Mouse (Mus musculus) midbrain, embryonic 12.5 days (tissue): ENCODE results near the gene Xdh. TPM values are rescaled to one million over a fixed set of nuclear protein-coding genes. Genes with fewer than 3 reads are reported as not detected.

Experiments used
- ATAC-seq: fragments of 200-750 bp; cut with Nextera tagmentation; 2 replicates; pipeline ENCODE4 v1.8.0; 2017; ENCODE audit warnings: low read depth, moderate TSS enrichment, moderate library complexity; ENCODE audit not compliant: low FRiP score
- H3K27ac ChIP-seq: fragments of 300-500 bp; sonication (generic); replicated peaks from 2 replicates; pipeline ENCODE4 v1.5.1; 2016; ENCODE audit warnings: mild to moderate bottlenecking
- H3K27me3 ChIP-seq: fragments of 300-500 bp; sonication (generic); 2 replicates; pipeline ENCODE4 v1.6.1; 2016; ENCODE audit warnings: mild to moderate bottlenecking
- H3K36me3 ChIP-seq: fragments of 300-500 bp; sonication (generic); 2 replicates; pipeline ENCODE4 v1.6.1; 2016
- H3K4me1 ChIP-seq: fragments of 300-500 bp; sonication (generic); 2 replicates; pipeline ENCODE4 v1.6.1; 2016
- H3K4me2 ChIP-seq: fragments of 300-500 bp; sonication (generic); replicated peaks from 2 replicates; pipeline ENCODE4 v1.6.1; 2016; ENCODE audit warnings: mild to moderate bottlenecking, moderate library complexity
- H3K4me3 ChIP-seq: fragments of 300-500 bp; sonication (generic); 2 replicates; pipeline ENCODE4 v1.5.1; 2016; ENCODE audit warnings: mild to moderate bottlenecking
- H3K9ac ChIP-seq: fragments of 300-500 bp; sonication (generic); replicated peaks from 2 replicates; pipeline ENCODE4 v1.6.1; 2016; ENCODE audit warnings: mild to moderate bottlenecking, moderate library complexity
- H3K9me3 ChIP-seq: fragments of 300-500 bp; sonication (generic); 2 replicates; pipeline ENCODE4 v1.6.1; 2016; ENCODE audit warnings: mild to moderate bottlenecking
- WGBS: fragments of 180-500 bp; shearing (Covaris S2); methylation state at CpG from one replicate; pipeline ENCODE4 v1.1.7; 2016; 5-methylcytosine and 5-hydroxymethylcytosine counted together
- polyA plus RNA-seq: library from polyadenylated mRNA; unstranded; fragments of >200 nt; fragmentation: Nextera tagmentation; extraction: Ambion mirVana; gene quantifications from 2 replicates; pipeline ENCODE4 v1.2.1, GENCODE M21; 2016

Gene Xdh
- polyA plus RNA-seq, 1 experiment from 2014 or later: 0.19 TPM

DNA sequence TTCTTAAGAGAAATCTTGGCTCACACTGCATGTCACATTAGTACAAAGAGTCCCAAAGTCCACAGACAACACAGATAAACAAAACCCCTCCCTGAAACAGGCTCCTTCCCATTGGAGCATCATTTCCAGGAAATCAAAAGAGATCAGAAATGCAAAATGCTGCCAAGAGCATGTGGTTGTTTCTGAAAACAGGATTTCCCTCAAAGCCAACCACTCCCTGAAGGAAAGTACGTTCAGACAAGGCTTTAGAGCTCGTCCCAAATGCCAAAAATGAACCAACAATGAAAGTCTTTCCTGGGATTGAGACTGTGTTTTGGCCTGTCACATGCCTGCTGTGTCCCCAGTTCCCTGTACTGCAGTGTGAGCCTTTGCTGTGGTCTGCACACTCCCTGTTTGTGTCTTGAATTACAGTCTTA, 12.6 kb upstream of the Xdh start:
- Histone ChIP-seq H3K27ac (no peak overlapping the region), H3K36me3 (no peaks in the 10 kb centered on the region), H3K9ac (no peak overlapping the region), H3K9me3 (no peaks in the 10 kb centered on the region), H3K4me3 (no peak overlapping the region), H3K4me2 (no peak overlapping the region), H3K4me1 (no peaks in the 10 kb centered on the region), H3K27me3 (no peaks in the 10 kb centered on the region)
- ATAC-seq: no peak
- 78% methylated on average over 2 of the region's 2 CpGs for WGBS

DNA sequence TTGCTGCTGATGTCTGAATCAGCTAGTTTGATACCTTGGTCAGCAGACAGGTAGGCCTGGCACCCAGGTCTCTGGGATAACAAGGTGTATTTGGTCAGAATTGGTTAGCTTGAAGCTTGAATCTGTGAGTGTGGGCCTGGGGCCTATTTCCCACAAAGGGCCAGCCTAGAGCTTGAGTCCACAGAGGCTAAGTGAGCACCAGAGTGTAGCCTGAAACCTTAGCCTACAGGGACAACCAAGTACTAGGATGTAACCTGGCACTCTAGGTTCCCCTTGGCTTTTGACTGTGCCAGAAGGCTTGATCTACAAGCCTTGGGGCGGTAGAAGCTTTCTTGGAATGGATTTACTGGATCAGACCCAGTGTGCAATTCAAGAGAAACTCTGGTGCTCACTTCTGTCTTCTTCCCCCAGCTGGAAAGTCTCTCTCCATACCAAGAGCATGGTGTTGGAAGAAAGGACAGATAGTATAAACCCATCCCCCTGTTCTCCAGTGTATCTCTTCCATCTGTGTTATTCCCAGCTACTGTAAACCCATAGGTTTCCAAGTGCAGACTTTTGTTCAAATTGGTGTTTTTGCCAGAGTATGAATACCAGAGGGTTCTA, 11.9 kb upstream of the Xdh start:
- Histone ChIP-seq H3K4me1 (no peaks in the 10 kb centered on the region), H3K4me3 (no peak overlapping the region), H3K27me3 (no peaks in the 10 kb centered on the region), H3K4me2 (no peak overlapping the region), H3K9ac (no peak overlapping the region), H3K36me3 (no peaks in the 10 kb centered on the region), H3K9me3 (no peaks in the 10 kb centered on the region), H3K27ac (no peak overlapping the region)
- ATAC-seq: no peak
- 73% methylated on average over 1 of the region's 1 CpGs for WGBS

DNA sequence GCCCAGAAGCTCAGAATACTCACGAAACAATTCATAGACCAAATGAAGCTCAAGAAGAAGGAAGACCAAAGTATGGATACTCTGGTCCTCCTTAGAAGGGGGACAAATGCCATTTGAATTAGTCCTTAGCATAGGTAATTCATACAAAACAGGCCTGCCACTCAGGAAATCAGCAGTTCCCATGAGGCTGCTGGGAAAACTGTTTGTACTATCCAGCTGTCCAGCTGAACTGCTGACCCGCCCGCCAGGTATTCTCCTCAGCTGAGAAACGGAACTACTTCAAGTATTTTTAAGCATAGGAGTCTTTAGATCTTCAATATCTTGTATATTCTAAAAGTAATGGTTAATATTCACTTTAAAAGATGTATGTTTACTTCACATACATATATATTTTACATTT, 10.7 kb upstream of the Xdh start:
- no peaks in the 10 kb centered on the region for H3K27me3 ChIP-seq
- ATAC-seq: no peak
- H3K9ac ChIP-seq: no peak overlapping the region
- no peak overlapping the region for H3K4me3 ChIP-seq
- no peaks in the 10 kb centered on the region for H3K4me1 ChIP-seq
- H3K4me2 ChIP-seq: no peak overlapping the region
- no peak overlapping the region for H3K27ac ChIP-seq
- 88% methylated on average over 4 of the region's 4 CpGs for WGBS
- H3K36me3 ChIP-seq: no peaks in the 10 kb centered on the region
- H3K9me3 ChIP-seq: no peaks in the 10 kb centered on the region

DNA sequence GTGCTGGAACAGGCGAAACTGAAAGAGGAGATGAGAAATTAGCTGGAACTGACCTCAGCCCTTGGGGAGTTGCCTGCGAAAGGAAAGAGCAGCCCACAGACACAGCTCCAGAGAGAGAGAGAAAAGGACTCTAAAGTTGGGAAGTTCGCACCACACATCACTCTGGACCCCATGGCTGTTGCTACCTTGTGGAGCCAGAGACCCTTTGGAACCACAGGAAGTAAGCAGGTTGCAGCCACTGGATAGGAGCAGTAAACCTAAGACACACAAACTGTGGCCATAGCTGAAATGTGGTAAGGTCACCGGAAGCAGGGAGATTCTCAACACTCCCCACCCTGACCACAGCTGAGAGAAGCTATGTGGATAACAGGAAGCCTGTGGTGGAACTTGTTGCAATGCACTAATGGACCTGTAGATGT, 2.1 kb upstream of the Xdh start:
- Histone ChIP-seq H3K4me2 (no peak overlapping the region), H3K4me1 (no peaks in the 10 kb centered on the region), H3K27me3 (no peaks in the 10 kb centered on the region), H3K36me3 (no peaks in the 10 kb centered on the region), H3K9ac (no peak overlapping the region), H3K4me3 (no peak overlapping the region), H3K27ac (no peak overlapping the region), H3K9me3 (no peaks in the 10 kb centered on the region)
- ATAC-seq: no peak
- WGBS: 92% methylated on average over 4 of the region's 4 CpGs

DNA sequence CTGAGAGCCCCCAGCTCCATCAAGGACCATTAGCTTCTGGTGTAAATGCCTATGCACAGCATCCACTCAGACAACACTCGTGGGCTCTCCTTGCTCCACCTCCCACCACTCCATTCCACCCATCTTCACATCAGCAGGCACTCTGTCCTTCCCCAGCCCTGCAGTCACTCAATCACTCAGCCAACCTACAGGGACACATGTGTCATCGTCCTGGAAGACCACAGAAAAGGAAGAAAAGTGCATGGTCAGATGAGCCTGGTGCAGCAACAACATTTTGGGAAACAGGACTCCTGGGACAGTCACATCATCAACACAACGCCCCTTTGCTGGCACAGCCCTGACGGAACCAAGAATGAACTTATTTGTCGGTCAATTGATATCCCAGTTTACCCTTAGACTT, 974 bp upstream of the Xdh start:
- no peak for ATAC-seq
- Histone ChIP-seq H3K4me3 (no peak overlapping the region), H3K9ac (no peak overlapping the region), H3K4me2 (no peak overlapping the region), H3K4me1 (no peaks in the 10 kb centered on the region), H3K27me3 (no peaks in the 10 kb centered on the region), H3K36me3 (no peaks in the 10 kb centered on the region), H3K27ac (no peak overlapping the region), H3K9me3 (no peaks in the 10 kb centered on the region)
- WGBS: 85% methylated on average over 5 of the region's 5 CpGs

DNA sequence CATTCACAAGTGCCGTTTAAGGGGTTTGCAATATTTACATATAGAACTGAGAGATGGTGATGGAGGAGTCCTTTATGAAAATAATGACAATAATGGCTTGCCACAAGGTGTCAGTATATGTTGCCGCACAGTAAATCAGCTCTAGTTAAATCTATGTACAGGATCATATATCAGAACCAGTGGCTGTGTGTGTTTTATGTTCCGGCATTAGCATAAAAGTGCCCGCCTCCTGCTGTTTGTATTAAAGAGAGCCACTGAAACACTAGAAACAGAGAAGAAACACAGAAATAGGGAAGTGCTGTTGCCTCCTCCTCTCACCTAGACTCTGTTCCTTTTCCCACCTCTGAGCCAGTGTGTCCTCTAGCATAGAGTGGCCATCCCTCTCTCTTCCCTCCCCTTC, 498 bp downstream of the Xdh start:
- Histone ChIP-seq H3K27ac (no peak overlapping the region), H3K9ac (no peak overlapping the region), H3K4me3 (no peak overlapping the region), H3K4me2 (no peak overlapping the region), H3K9me3 (no peaks in the 10 kb centered on the region), H3K36me3 (no peaks in the 10 kb centered on the region), H3K27me3 (no peaks in the 10 kb centered on the region), H3K4me1 (no peaks in the 10 kb centered on the region)
- WGBS: 74% methylated on average over 4 of the region's 4 CpGs
- no peak for ATAC-seq

DNA sequence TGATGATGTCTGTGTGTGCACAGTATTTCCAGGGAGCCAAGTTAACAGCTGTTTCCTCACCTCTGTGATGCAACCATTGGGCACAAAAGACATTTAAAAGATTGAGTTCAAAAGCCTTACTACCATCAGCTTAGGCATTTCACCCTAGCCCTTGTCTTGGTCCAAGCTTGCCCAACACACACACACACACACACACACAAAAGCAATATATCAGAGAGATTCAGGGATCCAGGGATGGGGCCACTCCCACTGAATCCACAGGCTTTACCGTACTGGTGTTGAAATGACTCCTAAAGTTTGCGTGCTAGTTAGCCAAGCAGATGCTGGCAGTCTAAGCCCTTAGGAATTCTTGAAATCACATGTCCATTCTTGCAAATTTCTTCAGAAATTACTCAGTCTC, 1.2 kb downstream of the Xdh start:
- H3K4me3 ChIP-seq: no peak overlapping the region

DNA sequence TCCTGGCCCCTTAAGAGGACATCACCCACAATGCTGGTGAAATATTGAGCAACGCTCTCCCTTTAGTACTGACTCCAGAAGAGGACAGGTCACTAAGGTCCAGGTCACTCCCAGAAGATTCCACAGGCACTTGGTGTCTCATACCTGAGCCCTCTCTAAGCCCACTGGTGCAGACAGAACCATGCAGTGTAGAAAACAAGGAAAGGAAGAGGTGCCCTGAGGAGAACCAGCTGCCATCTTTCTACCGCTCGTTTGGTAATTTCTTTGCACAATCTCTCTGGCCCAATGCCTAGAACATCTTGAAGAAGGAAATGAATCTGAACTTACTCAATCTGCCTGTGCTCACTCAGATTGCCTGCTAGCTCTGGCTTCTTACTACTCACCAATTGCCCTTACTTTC, 2.0 kb downstream of the Xdh start:
- ATAC-seq: no peak
- Histone ChIP-seq H3K9me3 (no peaks in the 10 kb centered on the region), H3K27ac (no peak overlapping the region), H3K9ac (no peak overlapping the region), H3K27me3 (no peaks in the 10 kb centered on the region), H3K36me3 (no peaks in the 10 kb centered on the region), H3K4me2 (no peak overlapping the region), H3K4me1 (no peaks in the 10 kb centered on the region), H3K4me3 (no peak overlapping the region)
- WGBS: 93% methylated on average over 3 of the region's 3 CpGs

More for the DNA sequence above, 1.2 kb downstream of the Xdh start:
- Histone ChIP-seq H3K9me3 (no peaks in the 10 kb centered on the region), H3K4me1 (no peaks in the 10 kb centered on the region), H3K36me3 (no peaks in the 10 kb centered on the region), H3K4me2 (no peak overlapping the region), H3K27ac (no peak overlapping the region), H3K9ac (no peak overlapping the region), H3K27me3 (no peaks in the 10 kb centered on the region)
- no peak for ATAC-seq
- 90% methylated on average over 2 of the region's 2 CpGs for WGBS

DNA sequence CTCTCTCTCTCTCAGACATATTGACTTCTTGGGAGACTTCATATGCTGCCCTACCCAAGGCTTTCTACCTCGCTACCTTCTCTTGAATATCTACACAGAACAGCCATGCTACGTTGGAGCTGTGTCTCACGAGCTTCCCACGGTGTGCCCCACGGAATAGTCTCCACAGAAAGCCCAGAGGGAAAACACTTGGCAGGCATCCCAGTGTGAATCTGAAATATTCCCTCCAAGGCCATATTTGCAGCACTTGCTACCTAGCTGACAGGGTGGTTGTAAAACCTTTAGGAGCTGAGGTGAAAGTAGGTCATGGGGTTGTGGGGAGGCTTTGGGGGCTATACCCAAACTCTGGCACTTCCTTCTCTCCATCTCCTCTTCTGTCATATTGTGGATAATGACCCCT, 3.1 kb downstream of the Xdh start:
- no peak overlapping the region for H3K4me2 ChIP-seq
- no peaks in the 10 kb centered on the region for H3K9me3 ChIP-seq
- H3K4me1 ChIP-seq: no peaks in the 10 kb centered on the region
- H3K9ac ChIP-seq: no peak overlapping the region
- ATAC-seq: no peak
- H3K27me3 ChIP-seq: no peaks in the 10 kb centered on the region
- H3K4me3 ChIP-seq: no peak overlapping the region
- H3K36me3 ChIP-seq: no peaks in the 10 kb centered on the region
- no peak overlapping the region for H3K27ac ChIP-seq
- 83% methylated on average over 5 of the region's 5 CpGs for WGBS

DNA sequence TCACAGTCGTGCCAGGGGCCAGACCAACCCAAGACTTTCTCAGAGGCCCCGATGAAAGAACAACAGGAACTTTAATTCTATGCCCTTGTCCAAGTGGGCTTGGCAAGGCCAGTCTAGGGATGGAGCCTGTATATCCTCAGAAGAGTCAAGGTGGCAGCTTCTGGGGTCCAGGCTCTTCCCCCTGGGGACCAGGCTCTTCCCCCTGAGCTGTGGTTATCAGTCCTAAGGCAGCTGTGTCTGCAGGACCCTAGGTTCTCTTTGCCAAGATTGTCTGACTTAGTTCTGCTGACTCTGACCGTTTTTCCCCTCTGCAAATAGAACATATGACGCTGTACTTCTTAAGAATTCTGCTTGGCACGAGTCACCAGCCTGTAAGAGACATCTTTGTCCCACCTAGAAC, 5.3 kb downstream of the Xdh start:
- WGBS: 80% methylated on average over 5 of the region's 5 CpGs
- no peaks in the 10 kb centered on the region for H3K9me3 ChIP-seq
- H3K36me3 ChIP-seq: no peaks in the 10 kb centered on the region
- H3K27me3 ChIP-seq: no peaks in the 10 kb centered on the region
- H3K27ac ChIP-seq: no peak overlapping the region
- no peak overlapping the region for H3K4me2 ChIP-seq
- ATAC-seq: no peak
- H3K4me1 ChIP-seq: no peaks in the 10 kb centered on the region
- H3K9ac ChIP-seq: no peak overlapping the region
- no peak overlapping the region for H3K4me3 ChIP-seq

DNA sequence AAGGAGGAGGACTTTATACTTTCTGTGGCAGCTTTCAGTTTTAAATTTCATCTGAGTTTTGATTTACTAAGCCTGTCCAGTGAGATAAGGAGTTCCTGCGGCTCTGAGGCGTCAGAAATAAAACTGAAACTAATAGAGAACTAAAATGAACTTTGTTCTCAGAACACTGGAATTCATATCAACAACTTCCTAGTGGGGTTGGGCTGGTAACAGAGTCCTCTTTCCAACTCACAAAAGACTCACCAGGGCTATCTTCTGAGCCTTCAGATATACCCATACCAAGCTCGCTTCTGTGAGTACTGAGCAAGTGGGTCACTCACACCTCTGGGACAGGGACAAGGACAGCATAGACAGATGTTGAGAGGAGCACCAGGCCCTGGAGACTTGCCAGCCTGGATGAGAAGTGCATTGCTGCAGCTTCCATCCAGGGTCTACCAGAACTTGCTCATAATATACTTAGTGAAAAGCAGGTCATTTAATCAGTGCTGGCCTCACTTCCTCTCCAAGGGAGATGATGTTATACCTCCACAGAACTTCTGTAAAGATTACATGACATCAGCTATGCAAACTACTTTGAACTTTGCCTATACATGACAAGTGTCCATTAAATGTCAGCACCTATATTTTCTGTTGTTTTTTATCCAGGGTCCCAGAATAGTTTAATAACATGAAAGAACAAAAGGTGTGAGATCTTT, 7.6 kb downstream of the Xdh start:
- H3K4me2 ChIP-seq: no peak overlapping the region
- 88% methylated on average over 3 of the region's 3 CpGs for WGBS
- H3K4me1 ChIP-seq: no peaks in the 10 kb centered on the region
- H3K27me3 ChIP-seq: no peaks in the 10 kb centered on the region
- H3K36me3 ChIP-seq: no peaks in the 10 kb centered on the region
- ATAC-seq: no peak
- no peaks in the 10 kb centered on the region for H3K9me3 ChIP-seq
- H3K9ac ChIP-seq: no peak overlapping the region
- H3K27ac ChIP-seq: no peak overlapping the region
- H3K4me3 ChIP-seq: no peak overlapping the region

DNA sequence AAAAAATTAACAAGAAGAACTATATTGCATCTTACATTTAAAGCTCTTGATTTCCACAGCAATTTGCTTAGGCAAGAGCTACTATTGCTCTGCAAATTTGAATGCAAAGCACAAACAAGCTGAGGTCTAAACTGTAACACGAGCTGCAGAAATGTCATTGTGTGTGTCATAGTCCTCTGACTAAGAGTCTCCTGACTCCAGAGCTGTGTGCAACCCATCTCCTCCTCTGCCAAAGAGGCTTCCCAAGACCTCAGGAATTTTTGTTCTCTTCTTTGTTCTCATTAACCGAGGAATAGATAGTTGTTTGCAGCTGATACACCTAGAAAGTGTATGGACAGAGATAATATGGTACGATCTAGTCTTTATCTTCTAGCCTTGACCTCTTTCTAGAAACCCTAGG, 8.2 kb downstream of the Xdh start:
- no peaks in the 10 kb centered on the region for H3K9me3 ChIP-seq
- 84% methylated on average over 3 of the region's 3 CpGs for whole genome bisulfite sequencing
- H3K4me1 ChIP-seq: no peaks in the 10 kb centered on the region
- no peaks in the 10 kb centered on the region for H3K36me3 ChIP-seq
- no peak for ATAC-seq
- H3K9ac ChIP-seq: no peak overlapping the region
- H3K27me3 ChIP-seq: no peaks in the 10 kb centered on the region
- H3K4me3 ChIP-seq: no peak overlapping the region
- no peak overlapping the region for H3K4me2 ChIP-seq
- no peak overlapping the region for H3K27ac ChIP-seq

DNA sequence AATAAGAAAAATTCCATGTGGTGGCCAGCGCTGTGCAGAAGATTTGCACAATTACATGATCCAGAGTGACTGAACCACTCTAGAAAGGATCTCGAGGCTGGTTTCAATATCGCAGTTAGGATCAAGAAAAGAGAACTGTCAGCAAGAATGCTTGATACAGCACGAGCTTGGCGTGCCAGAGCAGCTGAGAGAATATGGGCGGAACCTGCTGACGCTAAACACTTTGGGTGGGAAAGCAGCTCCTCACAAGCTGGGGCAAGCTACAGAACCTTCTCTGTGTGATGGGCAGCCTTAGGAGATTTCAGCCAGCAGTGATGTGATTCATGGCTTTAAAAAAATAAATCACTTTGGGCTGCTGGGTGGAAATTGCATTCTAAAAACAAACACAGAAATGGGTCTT, 12.9 kb downstream of the Xdh start:
- Histone ChIP-seq H3K4me1 (no peaks in the 10 kb centered on the region), H3K27me3 (no peaks in the 10 kb centered on the region), H3K4me3 (no peak overlapping the region), H3K9me3 (no peaks in the 10 kb centered on the region), H3K9ac (no peak overlapping the region), H3K36me3 (no peaks in the 10 kb centered on the region), H3K4me2 (no peak overlapping the region), H3K27ac (no peak overlapping the region)
- no peak for ATAC-seq
- 90% methylated on average over 7 of the region's 7 CpGs for WGBS
